Mouse (Mus musculus) ES-CJ7 (cell line): Measurements from ENCODE around the gene Chpf.

Experiments used
- DNase-seq: peaks from one replicate; pipeline ENCODE4 v3.0.0; 2011; ENCODE audit warnings: low read depth, low spot score

Chpf gene

DNA sequence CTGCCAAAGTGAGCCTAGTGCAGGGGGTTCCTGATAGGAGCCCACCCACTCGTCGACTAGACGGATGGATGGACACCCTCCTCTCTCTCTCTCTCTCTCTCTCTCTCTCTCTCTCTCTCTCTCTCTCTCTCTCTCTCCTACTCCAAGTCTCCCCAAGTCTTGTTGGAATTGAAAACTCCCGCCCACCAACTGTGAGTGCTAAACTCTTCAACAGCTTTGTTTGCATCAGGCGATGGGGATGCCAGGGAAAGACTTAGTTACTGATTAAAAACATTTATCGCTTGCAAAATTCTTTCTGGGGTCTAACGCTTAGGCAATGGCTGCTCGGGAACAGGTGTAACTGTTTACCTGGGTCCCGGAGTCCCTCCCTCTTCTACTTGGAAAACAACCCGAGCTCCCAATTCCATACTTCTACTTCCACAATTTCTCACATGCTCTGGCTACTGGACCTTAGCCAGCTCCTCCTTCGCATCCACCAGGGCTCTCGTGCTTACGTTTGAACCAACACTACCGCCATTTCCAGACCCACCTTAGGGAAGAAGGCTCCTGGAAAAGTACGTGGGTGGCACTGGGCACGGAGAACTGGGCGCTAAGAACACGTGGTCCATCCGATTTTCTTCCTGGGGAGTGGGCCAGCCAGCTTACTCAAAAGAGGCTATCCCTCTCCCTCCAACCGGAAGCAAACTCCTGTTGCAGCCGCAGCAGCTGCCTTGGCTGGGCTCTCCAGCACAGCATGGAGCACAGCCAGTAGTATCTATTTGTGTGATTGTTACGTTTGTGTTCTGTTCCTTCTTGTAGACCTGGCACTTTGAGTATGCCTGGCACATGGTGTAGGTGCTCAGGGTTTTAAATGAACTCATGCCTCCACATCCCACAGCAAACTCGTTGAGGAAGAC, 20.1 kb downstream of the Chpf start:
- no peak for DNase-seq

DNA sequence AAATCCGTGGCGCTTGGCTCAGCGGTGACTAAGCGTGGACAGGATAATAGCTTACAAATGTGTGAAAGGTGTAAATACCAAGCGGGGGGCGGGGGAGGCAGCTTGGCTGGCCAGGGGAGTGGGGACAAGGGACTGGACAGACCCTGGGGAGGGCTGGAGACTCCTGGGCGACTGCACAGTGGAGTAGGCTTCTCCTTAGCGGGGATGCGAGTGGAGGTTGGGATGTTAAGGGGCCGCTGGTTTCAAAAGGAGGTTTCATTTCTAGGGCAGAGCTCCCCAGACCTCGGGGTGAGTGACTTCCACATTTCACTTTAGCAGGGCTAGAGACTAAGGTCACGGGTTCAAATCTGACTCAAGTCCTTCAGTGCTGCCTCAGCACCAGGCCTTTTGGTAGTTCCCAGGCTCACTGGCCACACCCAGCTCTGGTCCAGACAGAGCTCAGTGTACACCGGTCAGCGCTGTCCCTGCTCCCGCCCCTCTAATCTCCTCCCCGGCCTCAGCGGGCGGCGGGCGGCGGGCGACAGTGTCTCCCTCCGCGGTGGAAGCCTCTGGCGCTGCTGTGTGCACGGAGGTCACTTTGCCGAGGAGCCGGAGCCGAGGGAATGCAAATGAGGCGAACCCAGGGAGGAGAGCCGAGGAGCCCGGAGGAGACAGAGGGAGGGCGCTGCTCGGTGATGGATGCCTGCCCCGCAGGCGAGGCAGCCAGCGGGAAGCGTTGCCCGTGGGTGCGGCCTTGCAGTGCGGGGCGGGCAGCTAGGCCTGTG, 20.9 kb downstream of the Chpf start:
- DNase-seq, result no peak

DNA sequence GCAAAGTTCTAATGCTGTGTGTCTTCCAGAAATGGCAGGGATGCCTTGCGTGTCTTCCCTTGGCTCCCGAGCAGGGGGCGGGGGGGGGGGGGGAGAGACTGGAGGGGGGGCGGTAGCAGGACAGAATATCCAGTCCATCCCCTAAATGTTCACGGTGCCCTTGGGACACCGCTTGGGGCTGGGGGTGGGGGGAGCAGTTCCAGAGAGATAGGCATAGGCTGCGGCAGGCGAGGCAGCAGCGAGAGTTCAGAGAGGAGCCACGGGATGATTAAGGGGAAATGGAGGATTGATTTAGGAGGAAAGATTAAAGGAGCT, 21.4 kb downstream of the Chpf start:
- DNase-seq, result no peak

DNA sequence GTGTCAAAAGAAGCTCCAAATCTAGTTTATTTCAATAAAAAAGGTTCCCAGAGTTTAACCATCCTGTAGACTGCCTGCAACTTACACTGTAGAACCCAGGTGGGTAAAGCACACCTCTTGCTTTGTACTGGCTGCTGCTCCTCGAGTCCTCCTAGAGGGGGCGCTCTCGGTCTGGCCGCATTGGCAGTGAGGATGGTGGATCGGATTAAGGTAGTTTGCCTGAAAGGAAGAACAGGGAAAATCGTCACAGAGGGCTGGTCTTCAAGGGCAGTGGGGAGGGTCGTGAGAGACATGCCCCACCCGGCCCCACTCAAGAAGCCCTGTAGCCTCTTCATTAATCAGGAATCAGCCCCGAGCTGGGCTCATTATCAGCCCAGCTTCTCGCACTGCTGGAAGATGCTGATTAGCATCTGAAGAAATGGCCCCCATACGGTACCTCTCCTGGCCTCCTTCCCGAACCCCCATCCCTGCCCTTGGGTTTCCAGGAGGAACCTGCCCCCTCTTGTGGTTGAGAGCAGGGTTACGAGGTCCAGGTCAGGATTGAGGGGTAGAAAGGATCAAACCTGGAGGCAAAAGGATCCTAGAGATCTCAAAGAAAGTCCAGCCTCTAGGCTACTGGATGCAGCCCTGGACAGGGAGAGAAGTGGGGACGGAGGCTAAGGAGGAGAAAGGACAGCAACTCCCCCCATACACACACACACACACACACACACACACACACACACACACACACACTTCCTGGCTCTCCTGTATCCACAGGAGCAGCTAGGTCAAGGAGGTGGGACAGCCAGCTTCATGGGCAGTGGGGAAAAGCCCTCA, 22.2 kb downstream of the Chpf start:
- peak; percentile 87 for DNase-seq

DNA sequence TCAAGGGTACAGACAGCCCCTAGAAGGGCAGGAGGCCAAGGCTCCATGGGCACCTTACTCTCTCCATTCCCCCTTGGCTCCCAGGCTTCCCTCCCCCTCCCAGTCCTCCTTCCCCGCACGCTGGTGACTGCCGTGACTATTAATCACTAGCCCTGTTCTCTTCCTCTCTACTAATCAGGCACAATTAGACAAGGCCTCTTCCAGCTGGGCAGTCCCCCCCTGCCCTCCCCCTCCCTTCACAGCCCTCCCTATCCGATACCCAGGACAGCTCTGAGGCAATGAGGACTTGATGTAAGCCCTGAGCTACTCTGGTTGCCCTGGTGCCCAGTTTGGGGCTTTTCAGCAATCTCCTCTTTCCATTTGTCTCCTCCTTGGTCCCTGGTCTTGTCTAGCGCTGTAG, 23.2 kb downstream of the Chpf start:
- no peak for DNase-seq

DNA sequence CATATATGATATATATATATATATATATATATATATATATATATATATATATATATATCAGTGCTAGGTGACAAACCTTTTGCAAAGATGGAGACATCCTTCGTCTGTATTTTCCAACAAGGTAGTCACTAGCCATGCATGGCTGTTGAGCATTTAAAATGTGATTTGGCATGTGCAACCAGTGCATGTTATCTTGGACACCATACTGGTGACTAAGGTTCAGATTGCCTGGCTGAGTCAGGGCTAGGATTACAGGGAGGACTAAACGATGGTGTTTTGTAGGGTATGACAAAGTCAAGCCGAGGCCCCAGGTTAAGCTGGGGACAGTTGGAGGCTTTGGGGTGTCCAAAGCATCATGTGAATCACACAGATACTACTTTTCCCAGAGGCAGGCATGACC, 23.7 kb downstream of the Chpf start:
- no peak for DNase-seq

DNA sequence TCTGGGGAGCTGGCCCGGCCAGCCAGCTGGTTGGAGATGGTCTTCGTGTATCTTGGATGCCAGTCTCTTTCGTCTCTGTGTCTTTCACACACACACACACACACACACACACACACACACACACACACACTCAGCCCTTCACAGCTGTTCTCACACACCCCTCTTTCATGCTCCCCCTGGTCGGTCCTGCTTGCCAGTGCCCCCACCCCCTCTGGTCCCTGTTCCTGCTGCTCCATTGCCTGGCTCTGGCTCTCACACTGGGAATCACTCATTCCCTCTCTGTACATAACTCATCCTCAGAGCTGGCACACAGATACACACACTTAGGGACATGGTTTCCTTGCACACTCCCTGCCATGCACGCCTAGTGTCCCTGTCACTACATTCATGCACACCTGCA, 27.2 kb downstream of the Chpf start:
- DNase-seq, result no peak

DNA sequence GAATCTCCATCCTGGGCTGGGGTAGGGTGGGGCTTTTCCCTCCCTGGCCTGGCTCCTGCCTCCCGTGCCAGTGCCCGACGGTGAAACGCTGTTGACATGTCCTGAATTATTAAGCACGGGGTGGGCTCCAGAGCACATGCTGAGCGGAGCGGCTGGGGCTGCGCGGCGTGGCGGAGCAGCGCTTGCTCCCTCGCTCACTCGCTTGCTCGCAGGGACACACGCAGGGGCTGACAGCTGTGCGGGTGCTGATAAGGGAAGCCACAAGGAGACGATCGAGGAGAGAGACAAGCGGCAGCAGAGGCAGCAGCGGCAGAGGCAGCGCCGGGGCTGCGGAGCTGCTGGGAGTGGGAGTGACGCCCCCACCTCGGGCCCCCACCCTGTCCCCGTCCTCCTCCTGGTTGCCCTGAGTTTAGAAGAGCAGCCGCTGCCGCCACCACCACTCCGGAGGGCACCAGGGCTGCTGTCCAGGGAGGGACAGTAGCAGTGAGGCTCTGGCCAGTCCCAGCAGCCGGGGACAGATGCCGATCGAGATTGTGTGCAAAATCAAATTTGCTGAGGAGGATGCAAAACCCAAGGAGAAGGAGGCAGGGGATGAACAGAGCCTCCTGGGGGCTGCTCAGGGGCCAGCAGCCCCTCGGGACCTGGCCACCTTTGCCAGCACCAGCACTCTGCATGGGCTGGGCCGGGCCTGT, 28.6 kb downstream of the Chpf start, which contains the start of gene Asic4:
TSS of gene Asic4 (plus strand) at position 123 of the 692 bp plus-strand sequence.
- DNase-seq, result no peak

DNA sequence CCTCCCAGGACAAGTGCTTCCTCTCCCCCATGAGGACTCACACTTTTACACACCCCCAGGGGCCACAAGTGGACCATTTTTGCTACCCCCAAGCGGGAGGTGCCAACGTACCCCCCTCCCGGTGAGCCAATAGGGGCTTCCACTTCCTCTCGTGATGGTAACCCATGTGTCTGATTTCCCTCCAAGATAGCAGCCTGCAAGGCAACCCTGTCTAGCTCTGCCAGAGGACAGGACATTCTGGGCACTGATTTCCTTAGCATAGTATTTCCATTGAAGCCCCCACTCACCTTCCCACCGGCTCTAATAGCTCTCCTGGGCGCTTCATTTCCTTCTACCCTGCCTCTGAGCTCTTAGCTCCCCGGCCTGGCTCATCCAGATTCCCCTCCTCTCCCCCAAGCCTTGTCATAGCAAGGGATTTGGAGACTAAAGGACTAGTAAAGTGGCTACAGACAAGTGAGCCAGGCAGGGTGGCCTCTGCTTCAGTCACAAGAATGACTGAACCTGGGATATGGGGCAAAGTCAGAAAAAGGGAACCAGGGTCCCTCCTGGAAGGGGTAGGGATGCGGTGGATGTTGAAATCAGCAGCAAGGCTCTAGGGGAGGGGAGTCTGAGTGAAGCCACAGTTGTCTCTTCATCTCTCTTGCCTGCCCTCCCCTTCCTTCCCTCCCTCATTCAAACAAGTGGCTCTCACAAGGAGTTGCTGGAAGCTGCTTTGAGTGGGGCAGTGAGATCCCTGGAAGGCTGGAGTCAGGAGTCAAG, 29.6 kb downstream of the Chpf start:
- peak; percentile 47 for DNase-seq

DNA sequence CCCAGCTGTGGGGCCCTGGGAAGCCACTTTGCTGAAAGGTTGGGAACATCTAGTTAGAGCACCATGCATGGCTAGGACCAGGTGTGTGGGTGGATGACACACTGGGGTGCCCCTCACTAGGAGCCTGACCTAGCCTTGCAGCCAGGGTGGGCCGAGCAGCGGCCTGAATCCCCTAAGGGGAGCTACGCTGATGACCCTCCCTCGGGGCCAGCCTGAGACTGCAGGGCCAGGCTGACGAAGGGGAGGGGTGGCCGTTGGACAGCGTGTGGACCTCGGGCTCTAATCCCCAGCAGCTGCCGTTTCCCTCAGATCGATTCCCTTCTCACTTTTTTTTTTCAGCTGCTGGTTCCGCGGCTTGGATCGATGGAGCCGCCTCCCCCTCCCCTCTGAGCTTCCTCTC, 30.2 kb downstream of the Chpf start:
- no peak for DNase-seq

DNA sequence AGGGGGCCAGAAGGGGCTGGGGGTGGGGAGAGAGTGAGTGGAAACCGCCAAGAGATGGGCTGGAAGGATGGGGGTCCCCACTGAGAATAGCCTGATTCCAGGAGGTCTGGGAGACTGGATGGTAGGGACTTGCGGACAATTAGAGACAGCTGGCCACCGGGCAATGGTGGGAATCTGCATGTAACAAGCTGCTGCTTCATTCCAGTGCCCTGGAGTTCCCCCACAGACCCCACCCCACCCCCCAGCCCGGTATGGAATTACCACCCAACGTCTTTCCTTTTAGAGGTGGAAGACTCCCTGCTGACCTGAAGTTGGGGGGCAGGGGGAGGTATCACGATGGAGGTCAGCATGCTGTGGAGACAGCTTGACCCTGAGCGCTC, 31.1 kb downstream of the Chpf start:
- DNase-seq, result peak; percentile 55

DNA sequence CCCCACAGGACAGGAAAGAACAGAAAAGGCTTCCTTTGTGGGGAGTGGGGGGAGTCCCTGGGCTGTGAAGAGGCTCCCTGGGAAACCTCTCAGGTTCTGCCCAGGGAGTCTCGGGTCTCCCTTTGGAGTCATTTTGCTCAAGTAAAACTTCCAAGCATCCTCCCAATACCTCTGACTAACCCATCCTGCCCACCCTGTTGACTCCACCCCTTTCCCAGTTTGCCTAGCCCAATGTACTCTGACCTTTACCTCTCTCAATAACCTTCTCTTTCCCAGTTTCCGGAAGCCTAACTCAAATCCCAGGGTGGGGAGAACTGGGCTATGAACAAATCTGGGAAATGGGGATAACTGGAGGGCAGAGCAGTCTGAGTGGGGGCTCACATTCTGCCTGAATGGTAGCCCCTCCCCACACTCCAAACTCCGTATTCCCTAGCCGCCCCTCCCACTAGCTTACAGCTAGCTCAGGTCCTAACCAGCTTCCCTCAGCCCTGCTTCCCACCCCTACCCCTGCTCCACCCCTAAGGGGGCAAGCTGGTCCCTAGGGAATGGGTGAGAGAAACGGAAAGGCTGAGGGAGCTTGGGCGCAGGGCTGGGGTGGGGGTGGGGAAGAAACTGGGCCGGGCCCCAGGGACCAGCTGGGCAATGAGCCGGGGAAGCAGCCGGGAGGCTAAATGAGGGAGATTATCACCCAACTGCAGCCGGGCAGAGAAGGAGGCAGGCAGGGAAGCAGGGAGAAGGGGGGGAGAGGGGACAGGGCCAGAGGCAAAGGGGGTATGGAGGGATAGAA, 31.6 kb downstream of the Chpf start:
- peak; percentile 96 for DNase-seq

DNA sequence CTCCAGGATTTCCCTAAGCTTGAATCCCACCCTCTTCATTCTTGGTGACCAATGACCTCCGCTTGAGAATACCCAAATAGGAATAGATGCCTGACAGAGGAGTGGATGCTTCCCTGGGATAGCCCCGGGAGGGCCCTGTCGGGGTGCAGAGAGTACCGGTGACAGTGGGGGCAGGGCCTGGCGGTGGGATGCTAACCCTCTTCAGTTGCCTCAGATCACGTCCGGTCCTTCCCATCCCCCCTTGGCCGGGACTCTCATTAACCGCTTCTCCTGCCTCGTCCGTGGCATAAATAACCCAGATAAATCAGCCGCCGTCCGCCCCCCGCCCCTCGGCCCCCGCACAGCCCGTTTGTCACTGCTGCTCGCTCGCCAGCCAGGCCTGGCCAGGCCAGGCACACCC, 32.5 kb downstream of the Chpf start:
- DNase-seq, result no peak

DNA sequence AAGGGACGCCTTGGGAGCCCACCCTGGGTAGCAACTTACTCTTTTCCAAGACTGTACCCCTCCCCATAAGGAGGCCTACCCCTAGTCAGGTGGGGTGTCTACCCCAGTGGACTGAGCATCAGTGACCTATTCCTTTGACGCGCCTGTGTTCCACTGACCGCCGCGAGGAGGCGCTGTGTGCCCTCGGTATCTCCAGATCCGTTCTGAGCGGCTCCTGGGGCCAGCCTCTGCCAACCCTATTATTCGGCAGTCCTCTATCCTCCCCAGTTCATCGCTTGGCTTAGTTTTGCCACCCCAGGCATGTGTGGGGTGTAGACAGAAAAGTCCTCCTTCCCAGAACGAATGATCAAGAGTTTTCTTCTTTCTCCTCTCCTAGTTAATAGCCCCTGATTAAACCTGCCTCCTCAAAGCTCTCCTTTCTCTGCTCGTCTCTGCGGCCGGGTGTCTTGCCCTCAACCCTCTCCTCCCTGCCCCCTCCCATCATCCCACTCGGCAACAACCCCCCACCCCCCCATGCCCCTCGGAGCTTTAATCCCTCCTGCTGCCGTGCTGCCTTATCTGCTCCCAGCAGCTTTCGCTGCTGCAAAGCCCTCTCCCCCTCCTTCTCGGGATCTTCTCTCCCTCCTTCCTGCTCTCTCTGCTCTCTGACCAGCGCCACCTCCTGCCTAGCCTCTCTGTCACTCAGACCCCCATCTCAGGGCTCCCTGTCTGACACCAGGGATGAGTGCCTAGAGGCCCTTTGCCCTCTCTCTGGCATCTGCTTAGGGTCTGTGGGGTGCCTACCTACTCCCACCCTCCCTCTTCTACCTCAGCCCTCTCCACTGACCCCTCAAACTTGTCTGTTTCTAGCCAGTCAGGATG, 33.1 kb downstream of the Chpf start:
- DNase-seq, result peak; percentile 76

DNA sequence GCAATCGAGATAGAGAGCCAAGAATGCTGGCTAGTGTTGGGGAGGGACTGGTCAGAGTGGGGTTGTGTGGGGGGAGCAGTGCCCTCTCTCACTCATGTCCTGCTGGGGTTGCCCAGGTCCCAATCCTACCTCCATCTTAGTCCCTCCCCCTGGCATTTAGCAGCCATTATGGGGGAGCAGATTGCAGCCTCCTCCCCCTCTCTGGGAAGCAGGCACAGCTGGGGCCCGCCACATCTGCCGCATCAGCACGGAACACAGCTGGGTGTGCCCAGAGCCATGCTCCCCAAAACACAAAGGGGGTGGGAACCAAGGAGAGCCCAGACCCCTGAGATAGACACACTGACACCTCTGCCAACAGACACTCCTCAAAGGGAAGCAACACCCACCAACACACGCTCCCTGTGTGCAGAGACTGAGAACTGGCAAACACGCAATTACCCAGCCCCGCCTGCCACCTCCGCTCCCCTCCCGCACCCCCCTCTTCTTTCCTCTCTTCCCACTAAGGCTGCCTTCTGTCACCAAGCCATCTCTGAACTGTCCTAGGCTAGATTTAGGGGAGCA, 33.9 kb downstream of the Chpf start:
- no peak for DNase-seq

DNA sequence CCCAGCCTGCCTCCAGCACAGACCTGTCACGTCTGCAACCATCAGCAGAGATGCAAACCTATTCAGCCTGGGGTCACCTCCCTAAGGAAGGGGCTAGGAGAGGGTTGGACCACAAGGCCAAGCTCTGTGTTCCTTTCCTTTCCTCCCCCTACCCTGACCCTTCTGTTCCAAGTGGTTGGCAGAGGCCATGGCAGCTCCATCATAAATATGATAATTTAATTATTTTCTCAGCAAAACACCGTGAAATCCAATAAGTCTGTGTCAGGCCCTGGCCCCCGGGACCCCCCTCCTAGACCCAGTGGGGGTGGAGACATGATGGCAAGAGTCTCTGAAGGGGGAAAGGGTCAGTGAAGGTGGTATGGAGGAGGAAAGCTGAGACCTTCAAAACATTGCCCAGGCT, 34.9 kb downstream of the Chpf start:
- DNase-seq, result no peak

DNA sequence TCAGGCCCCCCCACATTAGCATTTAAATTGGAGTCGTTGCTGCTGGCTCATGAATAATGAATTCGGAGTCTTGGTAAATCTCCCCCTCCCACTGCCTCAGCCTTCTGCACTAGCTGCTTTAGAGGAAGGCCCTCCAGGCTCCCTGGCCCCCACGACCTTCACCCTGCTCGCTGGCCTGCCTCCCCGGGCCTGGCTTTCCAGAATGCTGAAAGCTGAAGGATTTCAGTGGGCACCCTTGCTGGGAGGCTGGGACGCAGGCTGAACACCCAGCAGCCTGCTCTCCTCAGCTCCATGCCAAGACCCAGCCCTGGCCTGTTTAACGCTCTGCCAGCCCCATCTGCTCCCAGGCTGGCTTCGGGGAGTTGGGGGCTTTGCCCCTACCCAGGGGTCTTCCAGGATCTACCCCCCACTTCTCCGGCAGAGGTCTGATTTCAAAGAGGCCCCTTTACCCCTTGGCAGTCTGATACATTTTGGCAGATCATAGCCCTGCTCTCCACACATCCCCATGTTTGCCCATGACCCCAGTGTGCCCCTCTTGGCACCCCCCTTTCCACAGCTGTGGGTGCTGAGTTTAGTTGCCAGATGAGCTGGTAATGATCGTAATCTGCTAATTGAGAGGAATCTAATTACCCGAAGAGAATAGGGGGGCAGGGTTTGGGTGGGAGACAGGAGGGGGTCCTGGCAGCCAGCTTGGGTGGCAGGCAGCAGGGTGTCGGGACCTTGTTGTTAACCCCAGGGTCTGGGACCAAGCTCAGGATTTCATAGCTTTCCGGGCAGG, 35.7 kb downstream of the Chpf start:
- peak; percentile 88 for DNase-seq

DNA sequence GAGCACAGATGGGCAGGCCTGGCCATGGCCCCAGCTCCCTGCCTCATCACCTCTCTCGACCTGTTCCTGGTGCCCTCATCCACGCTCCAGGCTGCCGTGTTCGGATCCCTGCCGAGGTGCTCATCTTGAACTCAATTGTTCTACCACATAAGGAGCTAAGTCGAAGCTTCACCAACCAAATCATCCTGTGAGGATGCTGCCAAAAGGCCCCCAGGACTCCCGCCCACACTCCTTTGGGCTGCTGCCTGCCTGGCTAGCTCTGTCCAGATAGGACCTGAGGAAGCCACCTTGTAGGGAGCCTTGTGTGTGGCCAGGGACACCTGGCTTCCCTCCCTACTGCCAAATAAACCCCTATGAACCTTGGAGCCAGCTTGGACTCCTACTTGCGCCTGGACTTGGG, 36.3 kb downstream of the Chpf start:
- DNase-seq, result peak; percentile 58
